Mouse (Mus musculus) liver, postnatal 0 days (tissue): ENCODE results near the gene Adra1b.

Source experiments
- CTCF ChIP-seq: sonication (generic); IDR thresholded peaks from 2 replicates; pipeline ENCODE4 v1.5.1; 2016; ENCODE audit warnings: antibody characterized with exemption, low read depth
- EP300 ChIP-seq: IDR thresholded peaks from 2 replicates; pipeline ENCODE4 v1.6.1; 2016; ENCODE audit warnings: antibody characterized with exemption, low read depth, mild to moderate bottlenecking

GRCm38 (mm10) chr11:43770110-43770509 lies 130.9 kb downstream of the Adra1b start:
- TF ChIP-seq CTCF (no peak), EP300 (no peak)
